Mouse (Mus musculus): ENCODE data around the gene Capza2.
"Not testable (repeated sequence)": the region's sequence is repeated elsewhere in the genome, so short reads cannot be mapped to it uniquely, and the experiment has no call there.

Gene Capza2

DNA sequence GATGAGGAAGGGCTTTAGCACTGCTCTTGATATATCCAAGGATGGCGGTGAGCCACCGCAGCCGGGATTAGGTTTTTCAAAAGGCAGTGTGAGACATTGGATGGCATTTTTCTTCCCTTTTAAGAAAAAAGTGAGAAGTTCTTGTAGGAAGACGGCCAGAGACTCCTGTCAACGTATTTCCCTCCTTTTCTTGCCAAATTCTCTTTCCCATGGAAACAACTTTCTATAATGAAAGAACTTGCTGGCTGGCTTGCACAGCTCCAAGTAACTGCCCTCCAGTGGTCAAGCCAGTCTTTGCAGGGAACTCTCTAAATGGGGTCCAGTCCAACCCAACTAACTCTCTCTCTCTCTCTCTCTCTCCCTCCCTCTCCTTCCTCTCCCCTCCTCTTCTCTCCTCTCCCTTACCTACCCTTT, 60.3 kb downstream of the Capza2 start:
- in situ Hi-C loops (cut with MboI; ENCODE audit: low sequenced_read_pairs), result no loop called here

DNA sequence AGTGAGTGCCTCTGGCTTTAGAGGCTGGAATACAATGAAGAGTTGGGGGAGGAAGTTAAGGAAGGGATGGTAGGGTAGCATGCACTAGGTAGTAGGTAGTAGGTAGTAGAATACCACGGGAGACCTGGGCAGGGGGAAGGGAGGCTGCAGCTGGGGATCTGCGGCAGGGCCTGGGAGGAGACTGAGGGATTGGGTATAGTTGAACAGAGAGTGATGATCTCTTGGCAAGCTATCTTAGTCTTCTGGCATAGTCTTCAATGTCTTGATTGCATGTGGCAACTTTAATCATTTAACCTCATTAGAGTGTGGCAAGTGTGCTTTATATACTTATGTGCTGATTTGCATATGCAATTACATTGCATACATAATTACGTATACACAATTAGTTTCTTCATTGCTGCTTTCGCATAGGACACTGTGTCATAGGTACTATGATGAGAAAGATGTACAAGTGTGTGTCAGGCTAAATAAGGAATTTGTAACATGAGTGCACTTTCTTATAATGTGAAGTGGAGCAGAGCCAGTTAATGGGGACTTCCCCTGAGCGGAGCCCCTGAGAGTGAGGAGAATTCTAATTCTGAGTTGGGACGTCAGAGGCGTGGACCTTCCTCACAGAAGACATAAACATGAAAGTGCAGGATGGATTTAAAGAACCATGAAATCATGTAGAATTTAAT, 65.0 kb downstream of the Capza2 start:
- in situ Hi-C loops (cut with MboI; ENCODE audit: low sequenced_read_pairs), result no loop called here

DNA sequence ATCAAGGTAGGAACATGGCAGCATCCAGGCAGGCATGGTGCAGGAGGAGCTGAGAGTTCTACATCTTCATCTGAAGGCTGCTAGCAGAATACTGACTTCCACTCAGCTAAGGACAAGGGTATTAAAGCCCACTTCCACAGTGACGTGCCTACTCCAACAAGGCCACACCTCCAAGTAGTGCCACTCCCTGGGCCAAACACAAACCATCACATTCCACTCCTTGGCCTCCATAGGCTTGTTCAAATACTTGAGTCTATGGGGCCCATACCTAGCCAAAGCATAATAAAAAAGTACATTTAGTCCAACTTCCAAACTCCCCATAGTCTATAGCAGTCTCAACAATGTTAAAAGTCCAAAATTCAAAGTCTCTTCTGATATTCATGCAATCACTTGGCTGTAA, 68.0 kb downstream of the Capza2 start:
- in situ Hi-C loops (cut with MboI; ENCODE audit: low sequenced_read_pairs), result not testable (repeated sequence)

DNA sequence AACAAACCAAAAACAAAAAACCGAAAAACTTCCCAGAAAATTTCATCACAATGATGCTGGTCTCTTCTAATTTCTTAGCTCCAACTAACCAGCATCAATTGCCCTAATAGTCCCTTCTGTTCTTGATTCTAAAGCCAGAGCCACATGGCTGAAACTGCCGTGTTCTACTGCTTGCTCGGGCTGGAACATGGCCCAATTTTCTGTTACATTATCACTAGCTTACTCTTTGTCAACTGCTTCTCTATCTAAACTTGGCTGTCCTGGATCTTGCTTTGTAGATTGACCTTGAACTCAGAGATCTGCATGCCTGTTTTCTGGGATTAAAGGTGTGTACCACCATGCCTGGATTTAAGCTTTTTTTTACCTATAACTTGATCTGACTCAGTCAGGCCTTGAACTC, 69.9 kb downstream of the Capza2 start:
- in situ Hi-C loops (cut with MboI; ENCODE audit: low sequenced_read_pairs), result no loop called here

Measured in CH12F3 (cell line).